Mouse (Mus musculus) R1 (cell line): Measurements from ENCODE around the gene Sec24c.

Experiments
- DNase-seq: peaks from one replicate; pipeline ENCODE4 v3.0.0-alpha.2; 2018; ENCODE audit warnings: low read depth, low spot score

Sec24c gene

DNA sequence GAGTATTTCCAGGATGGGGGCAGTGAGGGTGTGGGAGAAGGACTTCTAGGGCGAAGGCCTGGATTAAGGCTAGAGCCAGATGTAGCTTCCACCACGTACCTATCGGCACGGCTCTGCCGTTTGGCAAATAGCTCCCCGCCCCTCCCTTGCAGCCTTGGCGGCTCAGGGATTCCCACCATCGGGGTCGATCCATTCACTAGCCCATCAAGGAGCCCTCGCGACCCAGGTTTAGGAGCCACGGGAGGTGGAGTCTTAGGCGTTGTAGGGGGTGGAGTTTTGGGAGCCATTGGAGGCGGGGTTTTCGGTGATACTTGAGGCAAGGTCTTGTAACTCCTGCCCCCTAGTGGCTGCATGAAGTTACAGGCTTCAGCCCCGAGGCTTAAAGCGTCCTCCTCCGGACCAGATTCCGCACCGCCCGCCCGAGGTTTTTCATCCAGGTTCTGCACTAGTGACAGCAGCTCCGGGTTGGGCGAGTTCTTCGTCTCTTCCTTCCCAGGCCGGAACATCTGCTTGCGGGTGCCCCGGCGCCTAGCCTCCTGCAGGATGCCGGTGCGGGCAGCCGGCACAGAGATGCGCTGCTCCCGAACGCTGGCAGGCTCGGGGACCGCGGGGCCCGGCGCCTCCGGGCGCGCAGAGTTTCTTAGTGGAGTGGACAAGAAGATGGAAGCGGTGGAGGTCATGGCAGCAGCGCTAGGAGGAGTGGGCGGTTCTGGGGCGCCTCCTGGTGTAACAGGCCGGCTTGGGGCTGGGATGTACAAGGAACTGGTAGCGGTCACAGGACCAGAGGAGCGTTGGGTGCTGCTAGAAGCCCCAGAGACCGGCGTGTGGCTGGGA, 13.1 kb upstream of the Sec24c start:
- peak; percentile 99 for DNase-seq

DNA sequence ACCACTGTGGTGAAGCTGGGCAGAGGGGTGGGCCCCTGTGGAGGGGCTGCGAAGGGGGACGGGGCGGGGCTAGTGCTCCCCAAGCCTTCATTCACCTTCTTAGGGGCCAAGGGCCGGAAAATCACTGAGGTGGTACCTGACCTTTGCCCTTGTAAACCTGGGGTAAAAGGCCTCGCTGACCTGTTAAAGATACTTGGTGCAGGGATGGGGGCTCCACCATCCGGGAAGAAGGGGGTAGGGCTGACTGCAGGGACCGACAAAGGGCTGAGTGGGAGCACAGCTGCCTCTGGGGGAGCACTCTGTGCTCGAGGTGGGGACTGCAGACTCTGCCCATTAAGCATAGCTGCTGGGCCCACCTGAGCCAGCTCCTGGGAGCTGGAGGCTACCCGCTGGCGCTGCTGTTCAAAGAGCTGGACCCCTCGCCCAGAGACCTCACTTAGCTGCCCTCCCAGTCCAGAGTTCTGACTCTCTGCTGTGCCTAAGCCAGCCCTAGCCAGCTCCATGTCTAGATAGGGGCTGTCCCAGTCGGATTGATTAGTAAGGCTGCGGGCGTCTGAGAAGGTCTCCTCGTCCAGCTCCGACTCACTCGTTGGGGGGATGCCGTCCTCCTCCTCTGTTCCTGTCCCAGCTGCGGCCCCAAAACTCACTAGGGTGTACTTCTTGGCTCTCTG, 12.3 kb upstream of the Sec24c start:
- no peak for DNase-seq

DNA sequence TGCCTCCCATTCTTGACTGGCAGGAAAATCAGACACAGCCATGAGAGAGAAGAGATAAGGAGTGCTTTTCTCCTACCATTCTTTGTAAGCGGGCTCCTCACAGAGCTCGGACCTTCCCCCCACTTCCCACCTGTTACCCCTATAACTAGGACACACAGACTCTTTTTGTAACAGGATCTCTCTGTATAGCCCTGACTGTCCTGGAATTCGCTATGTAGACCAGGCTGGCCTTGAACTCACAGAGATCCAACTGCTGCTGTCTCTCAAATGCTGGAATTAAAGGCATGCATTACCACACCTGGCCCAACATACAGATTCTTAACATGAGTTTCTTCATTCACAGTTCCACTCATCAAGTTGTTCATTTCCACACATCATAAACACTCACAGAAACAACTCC, 11.4 kb upstream of the Sec24c start:
- DNase-seq, result no peak

DNA sequence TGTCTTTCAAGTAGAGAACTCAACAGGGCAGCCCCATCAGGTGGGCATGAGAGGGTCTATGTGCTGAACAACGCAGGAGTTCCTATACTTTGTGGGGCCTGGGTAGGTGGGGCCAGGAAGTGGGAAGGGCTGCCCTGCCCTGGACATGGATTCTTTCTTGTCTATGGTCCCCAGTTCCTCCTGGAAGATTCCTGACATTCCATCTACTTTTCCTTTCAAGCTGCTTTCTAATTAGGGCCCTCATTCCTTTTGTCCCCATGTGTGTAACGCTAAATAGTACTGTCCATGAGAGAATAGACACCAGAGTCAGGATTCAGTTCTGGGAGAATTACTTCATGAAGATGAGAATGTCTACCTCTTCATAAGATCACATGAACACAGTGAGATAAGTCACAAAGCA, 10.5 kb upstream of the Sec24c start:
- DNase-seq, result peak; percentile 92

DNA sequence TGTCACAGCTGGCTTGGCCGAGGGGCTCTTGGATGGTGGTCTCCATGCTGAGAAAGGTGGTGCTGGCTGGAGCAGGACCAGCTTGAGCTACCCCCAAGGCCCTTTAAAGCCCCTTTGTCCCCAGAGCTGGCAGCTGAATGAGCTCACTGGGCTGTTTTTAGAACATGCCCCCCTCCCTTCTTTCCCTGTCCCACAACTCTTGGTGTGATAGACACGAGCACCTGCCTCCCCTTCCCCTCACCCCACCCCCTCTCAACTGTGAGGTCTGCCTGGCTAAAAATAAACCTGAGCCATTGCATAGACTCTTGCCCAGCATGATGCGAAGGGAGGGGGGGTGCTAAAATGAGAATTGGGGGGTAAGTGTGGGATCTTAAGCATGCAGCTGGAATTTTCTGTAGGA, 9.7 kb upstream of the Sec24c start:
- DNase-seq, result no peak

DNA sequence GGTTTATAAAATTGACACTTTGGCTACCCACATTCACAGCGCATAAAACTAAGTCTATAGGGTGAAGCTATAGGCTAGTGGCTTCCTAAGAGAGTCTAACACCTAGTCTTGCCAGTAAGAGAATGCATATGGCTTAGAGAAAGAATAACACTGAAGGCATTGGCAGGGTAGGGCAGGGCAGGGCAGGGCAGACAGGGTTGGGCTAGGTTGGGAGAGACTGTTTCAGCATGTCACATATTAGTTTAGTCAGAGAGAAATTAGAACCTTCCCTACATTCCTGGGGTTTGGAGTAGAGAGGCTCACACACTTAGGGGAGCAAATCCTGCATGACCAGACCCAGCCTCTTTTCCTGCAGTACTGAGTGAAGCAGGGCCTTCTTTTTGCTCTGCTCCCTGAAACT, 6.6 kb upstream of the Sec24c start:
- DNase-seq, result no peak

DNA sequence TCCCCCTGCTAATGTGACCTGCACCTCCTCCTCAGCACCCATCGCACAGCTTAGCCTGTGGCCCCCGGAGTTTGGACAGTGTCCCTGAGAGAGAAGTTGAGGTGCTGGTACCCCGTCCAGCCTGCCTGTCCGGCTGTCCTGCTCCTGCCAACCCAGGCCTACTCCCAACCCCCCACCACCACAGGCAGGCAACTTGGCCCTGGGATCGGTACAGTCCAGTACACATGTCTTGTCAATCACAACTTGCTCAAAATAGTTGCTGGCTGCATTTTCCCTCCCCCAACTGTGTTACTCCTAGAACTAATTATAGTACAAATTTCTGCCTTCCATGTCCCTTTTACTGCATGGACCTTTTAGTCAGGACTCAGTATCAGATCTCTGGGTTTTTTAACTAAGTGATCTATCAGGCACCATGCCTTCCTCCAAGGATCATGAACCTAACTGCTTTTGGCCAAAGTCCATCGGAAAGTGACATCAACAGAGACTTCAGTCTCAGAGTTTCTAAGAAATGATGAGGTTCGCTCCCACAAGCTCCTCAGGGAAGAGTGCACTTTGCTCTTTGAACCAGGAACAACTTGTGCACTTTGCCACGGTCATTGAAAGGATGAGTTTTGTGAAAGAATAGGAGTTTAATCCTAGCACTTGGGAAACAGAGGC, 5.8 kb upstream of the Sec24c start, which contains the start of gene Synpo2l:
Gene Synpo2l, minus strand, starts transcription at position 201 of the 657 bp plus-strand sequence.
- DNase-seq, result no peak

DNA sequence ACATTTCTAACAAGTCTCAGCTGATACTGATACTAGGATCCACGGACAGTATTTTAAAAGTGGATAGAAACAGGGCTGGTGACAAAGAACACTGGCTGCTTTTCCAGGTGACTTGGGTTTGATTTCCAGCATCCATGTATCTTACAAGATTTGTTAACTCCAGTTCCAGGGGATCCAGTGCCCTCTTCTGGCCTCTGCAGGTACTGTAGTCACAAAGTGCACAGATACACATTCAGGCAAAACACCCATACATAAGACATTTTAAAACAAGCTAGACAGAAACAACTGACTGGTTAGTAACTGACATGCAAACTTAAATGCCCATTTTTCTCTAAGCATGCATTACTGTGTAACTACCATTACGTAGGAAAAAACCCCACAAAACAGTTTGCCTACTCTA, 1.1 kb upstream of the Sec24c start:
- DNase-seq, result peak; percentile 91

DNA sequence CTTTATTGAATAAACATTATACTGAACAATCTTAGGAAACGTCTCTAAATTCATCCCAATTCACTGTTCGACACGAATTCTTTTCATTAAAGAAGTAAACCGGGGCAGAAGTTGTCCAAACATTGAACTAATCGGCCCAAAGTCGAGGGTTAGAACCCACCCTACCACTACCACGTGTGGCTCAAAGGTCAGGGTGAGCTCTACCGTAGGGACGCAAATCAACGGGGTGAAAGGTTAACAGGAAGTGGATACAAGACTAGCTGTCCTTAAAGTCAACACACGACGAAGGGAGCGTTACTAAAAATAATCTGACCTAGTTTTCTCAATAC, 409 bp upstream of the Sec24c start:
- DNase-seq, result no peak

DNA sequence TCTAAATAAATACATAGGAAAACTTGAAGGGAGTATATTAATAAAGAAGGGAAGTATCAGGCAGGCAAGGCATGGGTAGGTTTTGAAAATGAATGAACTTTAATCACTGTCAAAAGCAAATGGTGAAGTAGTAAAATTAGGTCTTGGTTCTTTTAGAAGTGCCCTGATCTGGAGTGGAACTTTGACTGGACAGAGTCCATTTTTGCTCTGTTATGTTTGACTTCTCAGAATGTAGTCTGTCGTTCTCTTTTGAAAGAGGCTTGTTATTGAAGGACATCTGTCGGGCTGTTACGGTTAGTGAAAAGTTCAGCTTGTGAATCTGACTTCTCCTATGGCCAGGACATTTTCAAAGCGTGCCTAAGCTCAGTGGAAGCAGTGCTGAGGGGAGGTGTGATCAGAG, 3.8 kb downstream of the Sec24c start:
- no peak for DNase-seq

DNA sequence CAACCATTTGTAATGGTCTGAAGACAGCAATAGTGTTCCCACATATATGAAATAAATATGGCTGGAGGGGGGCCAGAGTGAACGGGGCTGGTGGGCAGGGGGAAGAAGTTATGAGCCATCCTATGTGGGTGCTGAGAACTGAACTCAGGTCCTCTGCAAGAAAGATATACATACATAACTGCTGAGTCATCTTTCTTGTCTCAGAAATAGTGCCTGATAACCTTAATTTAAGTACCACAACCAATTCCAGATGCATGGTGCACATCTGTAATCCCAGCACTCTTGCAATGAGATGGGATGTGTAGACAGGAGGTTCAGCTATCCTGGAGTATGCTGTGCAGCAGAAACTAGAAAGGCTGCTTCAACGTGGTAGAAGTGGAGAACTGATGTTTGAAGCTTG, 7.6 kb downstream of the Sec24c start:
- no peak for DNase-seq

DNA sequence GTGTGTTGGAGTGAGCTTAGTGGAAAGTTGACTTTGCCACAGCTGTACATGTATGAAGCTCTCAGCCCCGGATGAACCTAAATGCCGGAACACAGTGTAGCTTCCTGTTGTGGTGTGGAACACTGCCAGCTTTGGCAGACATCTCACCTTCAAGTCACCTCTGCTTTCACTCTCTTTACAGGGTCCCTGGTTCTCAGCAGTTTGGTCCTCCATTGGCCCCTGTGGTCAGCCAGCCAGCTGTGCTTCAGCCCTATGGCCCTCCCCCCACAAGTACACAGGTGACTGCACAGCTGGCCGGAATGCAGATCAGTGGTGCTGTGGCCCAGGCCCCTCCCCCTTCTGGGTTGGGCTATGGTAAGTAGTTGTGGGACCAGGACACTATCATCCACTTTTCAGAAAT, 8.4 kb downstream of the Sec24c start:
- peak; percentile 65 for DNase-seq

DNA sequence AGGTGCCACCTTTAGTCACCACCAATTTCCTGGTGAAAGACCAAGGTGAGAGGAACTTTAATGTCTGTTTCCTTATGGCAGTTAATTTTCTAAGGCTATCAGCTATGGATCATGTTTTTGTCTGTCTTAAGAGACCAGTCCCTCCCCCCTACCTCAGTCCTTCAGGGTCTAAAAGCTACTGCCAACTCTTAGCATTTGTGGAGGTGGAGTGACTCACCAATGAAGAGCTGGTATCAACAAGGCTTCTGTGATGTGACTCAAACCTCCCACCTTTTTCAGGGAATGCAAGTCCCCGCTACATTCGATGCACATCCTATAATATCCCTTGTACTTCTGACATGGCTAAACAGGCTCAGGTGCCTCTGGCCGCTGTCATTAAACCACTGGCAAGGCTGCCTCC, 12.5 kb downstream of the Sec24c start:
- no peak for DNase-seq

DNA sequence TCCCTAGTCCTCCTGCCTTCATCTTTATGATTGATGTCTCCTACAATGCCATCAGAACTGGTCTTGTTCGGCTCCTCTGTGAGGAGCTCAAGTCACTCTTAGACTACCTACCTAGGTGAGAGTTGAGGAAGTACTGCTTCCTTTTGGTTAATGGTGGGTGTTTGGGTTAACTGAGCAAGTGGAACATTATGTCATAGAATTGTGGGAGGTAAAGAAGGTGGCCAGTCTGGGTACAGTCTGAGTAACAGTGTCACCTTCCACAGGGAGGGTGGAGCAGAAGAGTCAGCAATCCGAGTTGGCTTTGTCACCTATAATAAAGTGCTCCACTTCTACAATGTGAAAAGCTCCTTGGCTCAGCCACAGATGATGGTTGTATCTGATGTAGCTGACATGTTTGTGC, 14.9 kb downstream of the Sec24c start:
- no peak for DNase-seq

DNA sequence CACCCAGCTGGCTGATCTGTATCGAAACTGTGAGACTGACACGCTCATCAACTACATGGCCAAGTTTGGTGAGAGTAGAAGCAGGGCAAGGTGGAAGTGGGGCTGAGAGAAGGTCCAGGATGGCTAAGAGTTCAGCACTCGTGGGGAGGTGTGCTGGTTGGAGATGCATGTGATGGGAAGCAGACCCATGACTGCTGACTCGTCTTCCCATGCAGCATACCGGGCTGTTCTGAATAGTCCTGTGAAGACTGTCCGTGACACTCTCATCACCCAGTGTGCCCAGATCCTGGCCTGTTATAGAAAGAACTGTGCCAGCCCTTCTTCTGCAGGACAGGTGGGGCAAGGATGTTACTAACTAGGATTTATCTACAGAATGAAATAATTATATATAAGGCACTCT, 17.7 kb downstream of the Sec24c start:
- no peak for DNase-seq

DNA sequence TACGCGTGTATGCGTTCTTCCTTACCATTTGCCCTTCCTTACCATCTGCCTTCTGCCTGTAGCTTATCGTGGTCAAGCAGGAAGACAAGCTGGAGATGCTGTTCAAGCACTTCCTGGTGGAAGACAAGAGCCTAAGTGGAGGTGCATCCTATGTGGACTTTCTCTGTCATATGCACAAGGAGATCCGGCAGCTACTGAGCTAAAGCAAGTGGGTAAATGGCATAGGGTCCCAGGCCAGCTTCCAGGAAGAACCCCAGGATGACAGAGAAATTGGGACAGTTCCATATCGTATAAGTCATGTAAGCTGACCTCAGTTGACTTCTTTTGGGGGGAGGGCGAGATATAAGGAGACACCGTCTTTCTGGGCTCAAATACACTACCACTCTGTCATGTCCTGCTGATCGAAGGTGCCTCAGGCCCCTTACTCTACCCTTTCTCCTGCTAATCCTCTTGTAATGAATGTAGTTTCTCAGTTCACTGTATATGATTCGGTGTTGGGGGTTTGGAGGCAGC, 19.5 kb downstream of the Sec24c start:
- DNase-seq, result no peak

DNA sequence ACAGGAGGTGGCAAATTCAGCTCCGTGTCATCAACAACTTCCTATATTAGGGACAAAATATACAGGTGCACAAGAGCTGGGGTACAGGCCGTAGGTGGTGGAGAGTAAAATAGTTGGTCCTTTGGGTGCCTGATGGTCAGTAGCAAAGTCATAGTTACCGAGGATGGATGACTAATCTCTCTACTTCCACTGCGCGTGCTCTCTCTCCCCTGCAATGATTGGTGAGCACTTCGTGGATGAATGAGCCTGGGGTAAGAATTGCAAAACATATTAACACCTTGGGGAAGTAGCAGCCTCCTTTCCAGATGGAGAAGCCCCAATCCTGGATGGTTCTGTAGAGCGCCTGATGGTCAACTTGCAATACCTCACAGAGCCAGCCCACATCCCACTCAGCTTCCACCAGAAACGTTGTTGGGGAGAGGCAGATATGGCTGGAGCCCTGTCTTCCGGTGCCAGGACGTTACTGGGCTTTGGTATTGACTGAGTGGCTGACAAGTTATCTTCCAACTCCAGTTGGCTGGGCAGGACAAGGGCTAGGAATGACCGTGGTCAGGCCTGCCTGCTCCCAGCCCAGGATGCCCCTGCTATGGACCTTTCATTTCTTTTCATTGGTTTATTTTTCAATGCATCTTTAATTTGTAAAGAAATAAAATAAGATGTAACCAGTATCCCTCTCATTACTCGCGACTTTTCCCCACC, 20.2 kb downstream of the Sec24c start:
- peak; percentile 40 for DNase-seq

DNA sequence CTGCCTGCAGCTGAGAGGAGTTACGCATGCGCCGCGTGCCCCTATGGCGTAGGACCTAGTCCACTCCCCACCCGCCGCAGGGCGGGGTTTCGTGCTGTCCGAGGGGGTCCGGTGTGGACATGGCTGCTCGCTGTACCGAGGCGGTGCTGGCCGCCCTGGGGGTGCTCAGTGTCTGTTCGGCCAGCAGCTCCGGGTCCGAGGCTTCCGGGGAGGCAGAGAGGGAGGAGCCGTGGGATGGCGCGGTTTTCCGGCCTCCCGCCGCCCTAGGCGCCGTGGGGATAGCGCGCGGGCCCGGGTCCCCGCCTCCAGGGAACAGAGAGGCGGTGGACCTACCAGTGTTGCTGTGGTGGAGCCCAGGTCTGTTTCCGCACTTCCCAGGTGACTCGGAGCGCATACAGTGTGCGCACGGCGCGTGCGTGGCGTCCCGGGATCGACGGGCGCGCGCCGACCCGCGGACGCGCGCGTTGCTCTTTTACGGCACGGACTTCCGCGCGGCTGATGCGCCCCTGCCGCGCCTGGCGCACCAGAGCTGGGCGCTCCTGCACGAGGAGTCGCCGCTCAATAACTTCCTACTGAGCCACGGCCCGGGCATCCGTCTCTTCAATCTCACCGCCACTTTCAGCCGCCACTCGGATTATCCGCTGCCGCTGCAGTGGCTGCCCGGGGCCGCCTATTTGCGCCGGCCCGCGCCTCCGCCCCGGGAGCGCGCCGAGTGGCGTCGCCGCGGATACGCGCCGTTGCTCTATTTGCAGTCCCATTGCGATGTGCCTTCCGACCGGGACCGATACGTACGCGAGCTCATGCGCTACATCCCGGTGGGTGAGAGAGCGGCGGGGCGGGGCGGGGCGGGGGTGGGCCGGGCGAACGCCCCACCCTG, 21.0 kb downstream of the Sec24c start, which contains the start of gene Fut11:
Gene Fut11, plus strand, starts transcription at position 85 of the 877 bp plus-strand sequence.
- DNase-seq, result peak; percentile 88

DNA sequence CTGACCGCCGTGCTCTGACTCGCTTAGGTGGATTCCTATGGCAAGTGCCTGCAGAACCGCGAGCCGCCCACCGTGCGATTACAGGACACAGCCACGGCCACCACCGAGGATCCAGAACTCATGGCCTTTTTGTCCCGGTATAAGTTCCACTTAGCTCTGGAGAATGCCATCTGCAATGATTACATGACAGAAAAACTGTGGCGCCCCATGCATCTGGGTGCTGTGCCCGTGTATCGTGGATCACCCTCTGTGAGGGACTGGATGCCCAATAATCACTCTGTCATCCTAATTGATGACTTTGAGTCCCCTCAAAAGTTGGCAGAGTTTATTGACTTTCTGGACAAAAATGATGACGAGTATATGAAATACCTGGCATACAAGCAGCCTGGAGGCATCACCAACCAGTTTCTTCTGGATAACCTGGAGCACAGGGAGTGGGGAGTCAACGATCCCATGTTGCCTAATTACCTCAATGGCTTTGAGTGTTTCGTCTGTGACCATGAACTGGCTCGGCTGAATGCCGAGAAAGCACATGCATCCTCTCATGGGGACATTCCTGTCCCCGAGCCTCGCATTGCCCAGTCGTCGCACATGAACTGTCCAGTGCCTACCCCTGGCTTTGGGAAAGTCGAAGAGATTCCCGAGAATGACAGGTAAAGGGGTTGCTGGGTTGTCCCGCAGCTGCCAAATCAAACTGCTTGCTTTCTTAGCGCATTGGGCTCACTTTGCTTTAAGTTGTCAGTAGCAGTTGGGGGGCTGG, 21.8 kb downstream of the Sec24c start:
- peak; percentile 17 for DNase-seq

DNA sequence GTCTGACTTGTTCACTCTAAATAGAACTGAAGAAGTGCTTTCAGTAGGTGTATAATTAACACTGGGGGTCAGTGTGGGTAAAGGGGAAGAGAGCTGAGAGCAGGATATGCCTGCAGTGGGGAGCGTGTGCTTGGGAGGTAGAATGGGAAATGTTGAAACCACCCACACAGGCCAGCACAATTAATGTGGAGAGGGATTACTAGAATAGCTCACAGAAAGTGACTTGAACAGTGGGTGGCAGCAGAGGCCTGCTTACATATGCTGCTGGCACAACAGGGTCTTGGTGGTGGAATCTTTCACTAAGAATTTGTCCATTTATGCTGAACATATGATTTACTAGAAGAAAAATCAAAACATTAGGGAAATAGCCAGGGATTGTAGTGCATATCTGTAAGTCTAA, 22.9 kb downstream of the Sec24c start:
- peak; percentile 39 for DNase-seq
